Mouse (Mus musculus) spleen, adult 2 months (tissue): ENCODE results near the gene Faap20. TPM values are rescaled to one million over a fixed set of nuclear protein-coding genes. Genes with fewer than 3 reads are reported as not detected.

Source experiments
- DNase-seq, 2 experiments: peaks; one replicate each; pipeline versions ENCODE4 v3.0.0 to v3.0.0-alpha.2; 2012 to 2021; ENCODE audit warnings: low spot score in 2 of 2, low read depth in 1 of 2
- H3K27ac ChIP-seq: fragments of 200-500 bp; 2 replicates; pipeline ENCODE4 v1.5.1; 2012; ENCODE audit warnings: low read length, inconsistent platforms; ENCODE audit not compliant: insufficient read depth
- H3K27me3 ChIP-seq: fragments of 200-500 bp; 2 replicates; pipeline ENCODE4 v1.6.1; 2012; ENCODE audit warnings: mild to moderate bottlenecking, moderate library complexity, low read length, inconsistent platforms; ENCODE audit not compliant: control insufficient read depth, insufficient read depth
- H3K36me3 ChIP-seq: fragments of 200-500 bp; 2 replicates; pipeline ENCODE4 v1.6.1; 2012; ENCODE audit warnings: mild to moderate bottlenecking, low read length, inconsistent platforms; ENCODE audit not compliant: control insufficient read depth, insufficient read depth
- H3K4me1 ChIP-seq: fragments of 200-500 bp; 2 replicates; pipeline ENCODE4 v1.6.1; 2011; ENCODE audit warnings: inconsistent platforms; ENCODE audit not compliant: control insufficient read depth, insufficient read depth, insufficient read length
- H3K4me3 ChIP-seq: fragments of 200-500 bp; 2 replicates; pipeline ENCODE4 v1.5.1; 2011; ENCODE audit warnings: mild to moderate bottlenecking, inconsistent platforms; ENCODE audit not compliant: insufficient read depth, insufficient read length; ENCODE audit errors: extremely low read depth
- CTCF ChIP-seq: fragments of 200-500 bp; IDR thresholded peaks from 2 replicates; pipeline ENCODE4 v1.5.1; 2011; ENCODE audit warnings: mild to moderate bottlenecking, inconsistent platforms; ENCODE audit not compliant: insufficient read depth, insufficient read length, insufficient replicate concordance; ENCODE audit errors: extremely low read depth
- POLR2A ChIP-seq: fragments of 200-500 bp; IDR thresholded peaks from 2 replicates; pipeline ENCODE4 v1.6.1; 2011; ENCODE audit warnings: low read depth, low read length, inconsistent platforms
- WGBS: fragments of 180-500 bp; shearing (Covaris S2); methylation state at CpG from one replicate; pipeline ENCODE4 v1.1.7; 2018; 5-methylcytosine and 5-hydroxymethylcytosine counted together
- polyA plus RNA-seq: library from polyadenylated mRNA; depleted of rRNA; stranded (reverse); fragments of >200 nt; gene quantifications from 2 replicates; pipeline ENCODE4 v1.2.3, GENCODE M21; 2012

The Faap20 gene
- polyA plus RNA-seq, 1 experiment, result 43.2 TPM

GRCm38 (mm10) chr4:155215773-155216630, 33.6 kb upstream of the Faap20 start:
- no peak overlapping the region for H3K27ac ChIP-seq
- DNase-seq, result no peak
- WGBS, result 81% methylated on average over 12 of the region's 12 CpGs
- H3K36me3 ChIP-seq, result no peaks in the 10 kb centered on the region
- H3K4me3 ChIP-seq, result no peak overlapping the region
- TF ChIP-seq POLR2A (no peak), CTCF (no peak)
- H3K27me3 ChIP-seq, result no peaks in the 10 kb centered on the region
- peaks cover 55% of the 10 kb centered on the region; the same call in 1 of the 2 replicates for H3K4me1 ChIP-seq

- Histone ChIP-seq H3K4me3 (peak overlapping the region; percentile 10; the same call in 1 of the 2 replicates), H3K27ac (peak overlapping the region; percentile 44; the same call in 1 of the 2 replicates), H3K27me3 (no peaks in the 10 kb centered on the region), H3K36me3 (no peaks in the 10 kb centered on the region), H3K4me1 (peaks cover 55% of the 10 kb centered on the region)
- DNase-seq, result peak in 1 of 2 experiments; percentile 44
- no peak for TF ChIP-seq CTCF
- no peak for TF ChIP-seq POLR2A
- WGBS, result 30% methylated on average over 12 of the region's 12 CpGs
Observed at GRCm38 (mm10) chr4:155217241-155218103, 32.1 kb upstream of the Faap20 start.

DNA sequence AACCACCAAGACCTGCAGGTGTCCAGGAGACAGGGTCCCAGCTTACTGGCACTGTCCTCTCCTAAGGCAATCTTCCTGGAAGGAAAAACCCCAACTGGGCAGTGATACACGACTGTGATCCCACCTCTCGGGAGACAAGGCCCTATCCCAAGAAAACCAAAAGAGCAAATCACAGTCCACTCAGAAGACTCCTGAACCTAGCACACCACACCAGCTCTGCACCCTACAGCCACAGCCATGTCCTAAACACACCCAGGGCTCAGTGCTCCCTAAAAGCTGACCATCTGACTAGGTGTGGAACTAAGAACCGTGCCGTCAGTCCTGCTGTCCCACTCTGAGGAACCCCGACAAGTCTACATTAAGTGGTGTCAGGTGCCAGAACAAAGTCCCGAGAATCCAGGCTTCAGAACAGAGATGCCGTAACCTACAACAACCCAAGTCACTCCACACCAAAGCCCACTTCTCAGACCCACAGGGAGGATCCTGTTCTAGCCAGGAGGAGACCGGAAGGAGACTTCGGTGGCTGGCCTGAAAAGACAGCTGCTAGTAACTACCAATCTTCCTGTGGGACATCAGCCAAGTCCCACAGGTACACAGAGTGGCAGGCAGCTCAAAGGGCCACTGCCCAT, 31.4 kb upstream of the Faap20 start:
- TF ChIP-seq POLR2A, result no peak
- no peak for TF ChIP-seq CTCF
- WGBS, result 61% methylated on average over 9 of the region's 9 CpGs
- DNase-seq, result no peak
- Histone ChIP-seq H3K4me3 (peak overlapping the region; percentile 23; the same call in 1 of the 2 replicates), H3K36me3 (no peaks in the 10 kb centered on the region), H3K27ac (peak overlapping the region; percentile 8; the same call in 1 of the 2 replicates), H3K27me3 (no peaks in the 10 kb centered on the region), H3K4me1 (peaks cover 55% of the 10 kb centered on the region)

- Histone ChIP-seq H3K27ac (peak overlapping the region; percentile 0; the same call in 1 of the 2 replicates), H3K4me3 (peak overlapping the region; percentile 48; the same call in 1 of the 2 replicates), H3K36me3 (no peaks in the 10 kb centered on the region), H3K4me1 (peaks cover 58% of the 10 kb centered on the region), H3K27me3 (no peaks in the 10 kb centered on the region)
- WGBS, result 47% methylated on average over 12 of the region's 12 CpGs
- TF ChIP-seq POLR2A (no peak), CTCF (no peak)
- no peak for DNase-seq
Observed at GRCm38 (mm10) chr4:155219271-155220212, 30.1 kb upstream of the Faap20 start.

DNA sequence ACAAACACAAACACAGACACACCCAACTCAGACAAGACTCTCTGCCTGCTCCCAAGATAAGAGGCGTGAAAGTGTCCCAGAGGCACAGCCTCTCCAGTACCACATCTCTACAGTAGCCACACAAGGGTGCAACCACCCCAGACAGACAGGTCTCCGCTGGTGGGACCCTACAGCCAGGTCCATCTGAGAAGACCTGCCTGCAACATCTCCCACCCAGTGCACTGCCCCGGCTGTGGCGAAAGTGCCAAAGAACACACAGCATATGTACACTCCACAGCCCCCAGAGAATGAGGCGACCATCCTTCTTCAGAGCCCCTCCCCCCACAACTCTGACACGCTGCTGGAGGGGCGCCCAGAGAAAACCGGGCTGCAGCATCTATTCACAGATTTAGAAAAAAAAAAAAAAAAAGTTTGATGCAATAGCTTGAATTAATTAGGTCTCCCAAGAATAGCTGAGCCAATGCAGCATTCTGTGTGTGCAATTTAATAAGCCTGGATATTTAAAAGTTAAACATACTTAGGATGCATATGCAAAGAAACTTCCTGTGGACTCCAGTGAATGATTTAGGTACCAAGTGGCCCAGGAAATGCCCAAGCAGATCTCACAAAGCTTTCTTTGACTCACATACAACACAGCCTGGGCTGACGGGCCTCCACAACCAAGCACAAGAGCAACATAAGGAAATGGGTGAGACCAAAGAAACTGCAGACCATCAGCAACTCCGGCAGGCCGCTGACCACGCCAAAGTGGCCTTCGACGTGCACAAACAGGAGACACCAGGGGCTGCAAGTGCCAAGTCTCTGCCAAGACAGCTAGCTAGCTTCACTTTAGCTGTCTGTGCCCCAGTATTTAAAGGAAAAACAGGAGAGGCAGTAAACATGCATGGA, 29.1 kb upstream of the Faap20 start:
- Histone ChIP-seq H3K4me1 (peaks cover 50% of the 10 kb centered on the region), H3K27ac (peak overlapping the region; percentile 41; the same call in 1 of the 2 replicates), H3K27me3 (no peaks in the 10 kb centered on the region), H3K36me3 (no peaks in the 10 kb centered on the region), H3K4me3 (peak overlapping the region; percentile 59)
- WGBS, result 33% methylated on average over 14 of the region's 14 CpGs
- no peak for TF ChIP-seq CTCF
- no peak for TF ChIP-seq POLR2A
- DNase-seq, result no peak
